In genomic region chr5:33337206-33337605, GRCm38 (mm10) we compare ENCODE assay signal across 9 mouse cellular contexts. TPM values are rescaled to one million over a fixed set of nuclear protein-coding genes. Genes with fewer than 3 reads are reported as not detected.
A peak's percentile ranks its signal among the peaks of the same experiment; 100 is the strongest.
DNase-seq lines count a peak whose midpoint lies in the region; ATAC-seq and TF ChIP-seq lines count a peak whose summit lies in the region.
"Had no signal": no experiment of that assay in that cellular context is flagged by ENCODE, and none has a peak within 500 bp of the region (broad histone marks: within the 10 kb centered on the region; RNA-seq: fewer than 3 reads in every experiment).

No protein-coding gene starts in this region.

- 0 out of 2 replicates have a peak overlapping the region, but pooled peaks have one; percentile 69 for H3K4me2 ChIP-seq in limb, embryonic 14.5 days (replicated peaks; ENCODE audit: low read depth, low read length, severe bottlenecking)
- peak overlapping the region; percentile 49; the same call in 1 of the 2 replicates for H3K4me2 ChIP-seq in stomach, embryonic 14.5 days (replicated peaks; ENCODE audit: low read depth, low read length)

- intact Hi-C loops in heart, adult 2 months (cut with DNase I): loop anchor here (5.0 kb wide), 1 partner anchor 315 kb away; no protein-coding TSS in a partner anchor

- TF ChIP-seq POLR2A in heart, adult 2 months (IDR thresholded peaks at IDR 0.05; ENCODE audit: insufficient read depth, low read depth, low read length): no peak
- TF ChIP-seq POLR2A in limb, embryonic 14.5 days (IDR thresholded peaks at IDR 0.05; ENCODE audit: borderline replicate concordance, extremely low read depth, insufficient read depth, insufficient read length): no peak

- peak; percentile 86 for DNase-seq in heart, adult 11 months
- DNase-seq in heart, adult 2 months: no peak
- no peak for DNase-seq in limb, embryonic 14.5 days (ENCODE audit: low spot score)
- DNase-seq in urinary bladder, postnatal 36 days (ENCODE audit: low spot score in 2 of 2): no peak
- DNase-seq in right cerebral cortex, postnatal 36 days (ENCODE audit: low spot score in 2 of 2): no peak

- no peak for ATAC-seq in megakaryocyte, adult 5-6 weeks (ENCODE audit: poor library complexity, severe bottlenecking)
- no peak for ATAC-seq in limb, embryonic 14.5 days (ENCODE audit: low FRiP score, low read depth)
- no peak for ATAC-seq in stomach, embryonic 14.5 days (ENCODE audit: insufficient number of reproducible peaks, insufficient read depth, low FRiP score, low read depth)
- ATAC-seq: CD4-positive, CD25-positive, alpha-beta regulatory T cell, adult 4 months had no signal

- H3K9ac ChIP-seq in heart, adult 2 months (ENCODE audit: low read depth, low read length): no peak overlapping the region
- H3K9ac ChIP-seq in limb, embryonic 14.5 days (ENCODE audit: low read depth, low read length, severe bottlenecking): peak overlapping the region; percentile 32; the same call in 1 of the 2 replicates
- no peak overlapping the region for H3K9ac ChIP-seq in stomach, embryonic 14.5 days (replicated peaks; ENCODE audit: low read depth, low read length)

- peaks cover 13% of the 10 kb centered on the region for H3K9me3 ChIP-seq in megakaryocyte, embryonic 14.5 days
- no peaks in the 10 kb centered on the region for H3K9me3 ChIP-seq in limb, embryonic 14.5 days (ENCODE audit: control insufficient read depth, low read length)
- H3K9me3 ChIP-seq in stomach, embryonic 14.5 days (ENCODE audit: control insufficient read depth, low read depth, low read length): peaks cover 2% of the 10 kb centered on the region; the same call in 1 of the 2 replicates

- peaks cover 8% of the 10 kb centered on the region for H3K79me2 ChIP-seq in heart, adult 2 months (replicated peaks; ENCODE audit: control insufficient read depth, insufficient read depth, low read length)

- no peak overlapping the region for H3K27ac ChIP-seq in heart, adult 2 months
- H3K27ac ChIP-seq in limb, embryonic 14.5 days (replicated peaks; ENCODE audit: low read depth, low read length): no peak overlapping the region
- no peak overlapping the region for H3K27ac ChIP-seq in stomach, embryonic 14.5 days (ENCODE audit: low read length)

- peaks cover 2% of the 10 kb centered on the region; the same call in 1 of the 2 replicates for H3K36me3 ChIP-seq in heart, adult 2 months (ENCODE audit: control insufficient read depth, insufficient read depth, low read length)
- peaks cover 50% of the 10 kb centered on the region for H3K36me3 ChIP-seq in megakaryocyte, embryonic 14.5 days (replicated peaks; ENCODE audit: low read length)
- H3K36me3 ChIP-seq in limb, embryonic 14.5 days (ENCODE audit: control insufficient read depth, insufficient read depth, low read length): peaks cover 9% of the 10 kb centered on the region; the same call in 1 of the 2 replicates
- no peaks in the 10 kb centered on the region for H3K36me3 ChIP-seq in stomach, embryonic 14.5 days (ENCODE audit: control insufficient read depth, insufficient read depth, low read length)

- H3K27me3 ChIP-seq in heart, adult 2 months (ENCODE audit: control insufficient read depth, insufficient read depth, low read length): no peaks in the 10 kb centered on the region
- no peaks in the 10 kb centered on the region for H3K27me3 ChIP-seq in megakaryocyte, embryonic 14.5 days (replicated peaks)
- H3K27me3 ChIP-seq in limb, embryonic 14.5 days (ENCODE audit: control insufficient read depth, insufficient read depth, low read length): no peaks in the 10 kb centered on the region
- H3K27me3 ChIP-seq in stomach, embryonic 14.5 days (ENCODE audit: control insufficient read depth, insufficient read depth, low read length): no peaks in the 10 kb centered on the region

- peaks cover 17% of the 10 kb centered on the region for H3K4me1 ChIP-seq in heart, adult 2 months (ENCODE audit: control insufficient read depth, insufficient read depth, low read length)
- H3K4me1 ChIP-seq in megakaryocyte, embryonic 14.5 days: peaks cover 63% of the 10 kb centered on the region
- H3K4me1 ChIP-seq in limb, embryonic 14.5 days (ENCODE audit: control insufficient read depth, insufficient read depth, low read length): peaks cover 7% of the 10 kb centered on the region
- peaks cover 12% of the 10 kb centered on the region; the same call in 1 of the 2 replicates for H3K4me1 ChIP-seq in stomach, embryonic 14.5 days (ENCODE audit: control insufficient read depth, insufficient read depth, low read length)

- no peak overlapping the region for H3K4me3 ChIP-seq in heart, adult 2 months
- peak overlapping the region; percentile 83 for H3K4me3 ChIP-seq in megakaryocyte, embryonic 14.5 days (replicated peaks)
- H3K4me3 ChIP-seq in limb, embryonic 14.5 days (replicated peaks; ENCODE audit: low read length): no peak overlapping the region
- peak overlapping the region; percentile 98; the same call in 1 of the 2 replicates for H3K4me3 ChIP-seq in stomach, embryonic 14.5 days (ENCODE audit: low read depth, low read length)

- TF ChIP-seq CTCF in heart, adult 2 months (IDR thresholded peaks at IDR 0.05): no peak

- no peak for TF ChIP-seq EP300 in heart, adult 2 months (IDR thresholded peaks at IDR 0.05; ENCODE audit: insufficient read depth, low read depth, low read length)

- WGBS in heart, adult 2 months: 47% methylated on average over 8 of the region's 8 CpGs
- WGBS in limb, embryonic 14.5 days: 73% methylated on average over 8 of the region's 8 CpGs
- WGBS in stomach, embryonic 14.5 days: 63% methylated on average over 8 of the region's 8 CpGs

RNA-seq across cellular contexts. Expression of gene Maea, which starts 1.9 kb away (rescaled TPM):
- 10 to 100 TPM; 79.2 to 81.7 TPM for total RNA-seq in heart, adult 2 months (2021)
- polyA plus RNA-seq in heart, adult 2 months (2012; rRNA removed): 86.7 and 111 TPM in 2 replicates
- polyA plus RNA-seq in megakaryocyte, embryonic 14.5 days (2012; ENCODE audit: insufficient read depth, low replicate concordance): 43.7 and 134 TPM in 2 replicates
- total RNA-seq in megakaryocyte, adult 5-6 weeks (2015): 43.3 and 45.9 TPM in 2 replicates
- 239 and 253 TPM in 2 replicates for total RNA-seq in megakaryocyte, adult 5-6 weeks (2017)
- polyA plus RNA-seq in limb, embryonic 14.5 days (2012; rRNA removed): 168 and 170 TPM in 2 replicates
- polyA plus RNA-seq in limb, embryonic 14.5 days (2014; fragmentation: Nextera tagmentation; extraction: Ambion mirVana): 116 and 120 TPM in 2 replicates
- 124 and 130 TPM in 2 replicates for polyA plus RNA-seq in stomach, embryonic 14.5 days (2014; fragmentation: Nextera tagmentation; extraction: Ambion mirVana)

RNA-seq across cellular contexts. Expression of gene Uvssa, which starts 41.1 kb away (rescaled TPM):
- 1 to 10 TPM; 3.3 to 3.4 TPM for total RNA-seq in heart, adult 2 months (2021)
- 2.8 and 5.0 TPM in 2 replicates for polyA plus RNA-seq in heart, adult 2 months (2012; rRNA removed)
- polyA plus RNA-seq in megakaryocyte, embryonic 14.5 days (2012; ENCODE audit: insufficient read depth, low replicate concordance): 0.19 and 0.57 TPM in 2 replicates
- total RNA-seq in megakaryocyte, adult 5-6 weeks (2015): 9.4 TPM in 2 replicates
- 6.1 and 8.4 TPM in 2 replicates for total RNA-seq in megakaryocyte, adult 5-6 weeks (2017)
- polyA plus RNA-seq in limb, embryonic 14.5 days (2012; rRNA removed): 11.0 and 11.5 TPM in 2 replicates
- polyA plus RNA-seq in limb, embryonic 14.5 days (2014; fragmentation: Nextera tagmentation; extraction: Ambion mirVana): 10.0 and 11.7 TPM in 2 replicates
- polyA plus RNA-seq in stomach, embryonic 14.5 days (2014; fragmentation: Nextera tagmentation; extraction: Ambion mirVana): 11.7 and 12.0 TPM in 2 replicates

Comparison
In these comparisons a context has a peak if more than half of its experiments do, and no peak if none do; other contexts are left out.
1. H3K4me3 ChIP-seq: peak in megakaryocyte, embryonic 14.5 days (single experiment) and stomach, embryonic 14.5 days (single experiment); none in heart, adult 2 months (single experiment) and limb, embryonic 14.5 days (single experiment).